Mouse (Mus musculus) layer of hippocampus, postnatal 36 days (tissue): ENCODE results near the gene Hist1h2ac. TPM values are rescaled to one million over a fixed set of nuclear protein-coding genes. Genes with fewer than 3 reads are reported as not detected.
A peak's percentile ranks its signal among the peaks of the same experiment; 100 is the strongest.
"Not testable (repeated sequence)": the region's sequence is repeated elsewhere in the genome, so short reads cannot be mapped to it uniquely, and the experiment has no call there.

ENCODE experiments used
- DNase-seq, 2 experiments: peaks; one replicate each; pipeline ENCODE4 v3.0.0; 2022
- total RNA-seq, 2 experiments: library from RNA; stranded (reverse); gene quantifications; 2 replicates each; pipeline ENCODE4 v1.2.3; 2021

Gene Hist1h2ac
- 1 to 10 TPM; 2.7 to 3.5 TPM for total RNA-seq

DNA sequence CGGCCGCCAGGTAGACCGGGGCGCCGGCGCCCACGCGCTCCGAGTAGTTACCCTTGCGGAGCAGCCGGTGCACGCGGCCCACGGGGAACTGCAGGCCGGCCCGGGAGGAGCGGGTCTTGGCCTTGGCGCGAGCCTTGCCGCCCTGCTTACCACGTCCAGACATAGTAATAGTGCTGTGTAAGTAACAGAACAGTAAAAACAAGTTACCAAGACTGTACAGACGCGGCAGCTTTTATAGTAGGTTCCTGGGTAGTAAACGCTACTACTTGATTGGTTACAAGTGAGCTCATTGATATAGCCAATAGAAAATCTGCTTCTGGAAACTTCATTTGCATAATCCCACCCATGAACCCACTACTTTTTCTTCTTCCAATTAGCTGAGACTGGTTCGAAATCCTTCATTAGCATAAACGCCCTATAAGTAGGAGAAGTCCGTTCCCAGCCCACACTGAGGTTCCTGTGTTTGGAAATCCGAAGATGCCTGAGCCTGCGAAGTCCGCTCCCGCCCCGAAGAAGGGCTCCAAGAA lies at the start of gene Hist1h2ac, which contains the start of gene Hist1h2bc:
Gene Hist1h2ac, minus strand, starts transcription at position 194 of the 527 bp plus-strand sequence.
Gene Hist1h2bc, plus strand, starts transcription at position 445 of the 527 bp plus-strand sequence.
- DNase-seq = peak; percentile 82 to 83

DNA sequence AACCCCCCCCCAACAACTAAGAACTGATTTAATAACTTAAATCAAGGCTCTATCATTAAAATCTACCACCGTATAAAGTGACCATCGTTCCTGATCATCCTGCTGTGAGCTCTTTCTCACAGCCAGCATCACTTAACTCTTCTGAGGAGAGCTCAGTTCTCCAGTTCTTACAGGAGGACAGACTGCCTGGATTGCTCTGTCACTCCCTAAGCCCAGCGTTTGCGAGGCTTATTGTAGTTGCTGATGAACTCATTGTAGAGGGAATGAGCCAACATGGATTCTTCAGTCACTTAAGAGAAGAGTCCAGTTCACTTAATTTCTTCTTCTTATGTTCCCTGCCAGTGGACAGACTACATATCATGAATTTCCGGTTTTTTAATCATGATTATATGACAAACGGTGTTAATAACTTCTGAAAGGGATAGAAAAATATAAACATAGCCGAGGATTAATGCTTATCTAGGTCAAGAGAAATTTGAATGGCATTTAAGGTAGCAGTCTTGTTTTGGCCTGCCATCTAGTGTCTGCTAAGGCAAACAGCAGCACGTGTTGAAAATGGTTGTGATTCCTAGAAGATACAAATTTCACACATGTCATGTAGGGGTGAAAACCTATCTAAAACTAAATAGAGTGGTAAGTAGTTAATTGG lies 48.5 kb upstream of the Hist1h2ac start:
- DNase-seq = no peak

DNA sequence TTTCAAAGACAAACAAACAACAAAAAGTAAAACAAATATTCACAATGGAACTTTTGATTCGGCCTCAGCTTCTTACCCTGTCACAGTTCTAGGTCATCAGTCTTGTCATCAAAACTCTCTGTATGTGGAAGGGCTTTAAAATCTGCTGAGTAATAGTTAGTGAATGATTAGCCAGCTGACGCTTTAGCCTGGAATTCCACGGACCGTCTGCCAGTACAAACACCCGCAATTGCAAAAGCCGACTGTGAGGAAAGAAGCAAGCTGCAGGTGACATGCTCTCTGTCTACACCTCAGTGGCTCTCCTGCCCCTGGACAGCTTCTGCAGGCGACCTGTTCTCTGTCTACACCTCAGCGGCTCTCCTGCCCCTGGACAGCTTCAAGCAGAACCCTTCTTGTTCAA lies 46.7 kb upstream of the Hist1h2ac start:
- DNase-seq = no peak

DNA sequence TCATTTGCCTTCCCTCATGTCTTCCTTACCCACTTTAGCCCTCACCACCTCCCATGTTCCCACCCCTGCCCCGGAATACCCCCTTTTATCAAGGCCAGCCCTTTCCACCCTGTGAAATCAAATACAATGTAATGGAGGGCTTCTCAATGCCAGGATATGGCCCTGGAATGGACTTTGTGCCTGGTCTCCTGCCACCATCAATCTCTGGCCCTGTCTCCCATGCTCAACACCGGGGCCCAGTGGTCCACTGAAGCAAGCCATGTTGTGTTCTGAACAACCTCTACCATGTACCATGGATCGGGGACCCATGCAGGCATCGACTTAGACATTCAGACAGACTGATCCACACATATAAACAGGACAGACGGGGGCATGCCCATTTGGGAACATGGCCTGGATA lies 46.0 kb upstream of the Hist1h2ac start:
- no peak for DNase-seq

DNA sequence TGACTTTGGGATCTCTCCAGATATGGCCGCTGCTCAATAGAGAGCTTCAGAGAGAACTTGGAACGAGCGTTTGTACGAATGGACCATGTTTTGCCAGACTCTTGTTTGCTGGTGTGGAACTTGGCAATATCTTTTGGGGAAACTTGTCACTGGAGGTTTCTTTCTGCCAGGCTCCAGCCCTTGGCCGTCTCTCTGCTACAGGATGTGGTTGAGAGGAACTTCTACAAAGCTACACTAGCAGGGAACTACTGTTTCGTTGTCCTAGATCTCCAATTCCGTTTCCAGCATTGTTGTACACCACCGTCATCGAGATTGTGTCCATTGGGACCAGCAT lies 45.4 kb upstream of the Hist1h2ac start:
- no peak for DNase-seq

DNA sequence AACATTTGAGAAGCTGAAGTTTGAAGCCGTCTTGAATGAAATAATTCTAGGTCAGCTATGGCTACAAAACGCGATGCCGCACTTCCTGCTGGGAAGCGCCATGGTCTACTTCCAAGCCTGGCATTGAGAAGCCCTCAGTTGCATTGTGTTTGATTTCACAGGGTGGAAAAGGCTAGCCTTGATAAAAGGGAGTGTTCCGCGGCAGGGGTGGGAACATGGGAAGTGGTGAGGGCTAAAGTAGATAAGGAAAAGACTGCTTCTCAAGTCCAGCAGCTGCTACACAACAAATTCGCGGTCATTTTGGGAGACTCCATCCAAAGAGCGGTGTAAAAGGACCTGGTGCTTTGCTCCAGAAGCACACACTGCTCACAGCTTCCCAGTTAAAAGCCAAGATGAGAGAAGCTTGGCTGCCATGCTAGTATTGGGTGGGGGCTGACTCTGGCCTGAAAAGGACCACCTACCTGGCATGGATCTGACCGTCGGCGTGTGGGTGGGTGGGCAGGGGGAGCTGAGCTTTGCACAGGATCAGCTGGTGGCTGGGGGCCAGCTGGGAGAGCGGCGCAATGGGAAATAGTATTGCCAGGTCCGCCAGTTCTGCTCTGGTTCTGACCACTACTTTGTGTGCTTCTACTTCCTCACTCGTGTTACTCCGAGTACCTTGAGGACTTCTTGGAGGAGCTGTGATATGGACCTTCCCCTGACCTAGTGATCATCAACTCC lies 44.9 kb upstream of the Hist1h2ac start:
- DNase-seq = no peak

DNA sequence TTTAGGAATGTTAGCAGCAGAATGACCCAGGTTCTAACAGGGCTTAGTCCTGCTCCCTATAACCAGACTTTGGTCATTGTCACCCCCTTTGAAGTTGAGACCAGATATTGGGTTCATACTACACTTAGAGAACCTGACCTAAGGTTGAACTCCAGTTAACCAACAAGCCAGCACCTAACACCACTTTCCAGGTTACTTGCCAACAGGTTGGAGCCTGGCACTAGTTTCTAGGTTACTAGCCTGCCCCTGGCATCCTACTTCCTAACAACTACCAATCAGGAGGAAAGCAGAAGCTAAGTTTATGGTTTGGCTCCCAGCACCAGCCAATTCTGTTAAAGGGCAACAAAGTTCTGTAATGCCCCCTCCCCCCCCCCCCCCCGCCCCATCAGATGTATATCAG lies 41.5 kb upstream of the Hist1h2ac start:
- DNase-seq = no peak

DNA sequence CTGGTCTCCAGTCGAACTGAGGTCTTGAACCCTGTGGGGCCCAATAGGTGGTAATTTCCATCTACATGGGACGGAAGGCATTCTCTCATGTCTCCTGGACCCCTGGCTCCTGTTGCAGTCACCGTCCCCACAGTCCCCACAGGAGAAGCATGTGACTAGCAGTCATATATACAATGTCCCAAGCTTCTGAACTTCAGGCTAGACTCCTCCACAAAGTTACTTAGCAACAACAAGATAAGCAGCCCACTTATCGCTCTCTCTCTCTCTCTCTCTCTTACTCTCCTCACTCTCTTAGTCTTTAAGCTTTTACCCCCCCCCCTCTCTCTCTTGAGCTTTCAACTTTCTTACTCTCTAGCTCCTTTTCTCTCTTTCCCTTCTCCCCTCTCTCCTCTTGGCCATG lies 40.5 kb upstream of the Hist1h2ac start:
- DNase-seq = no peak

DNA sequence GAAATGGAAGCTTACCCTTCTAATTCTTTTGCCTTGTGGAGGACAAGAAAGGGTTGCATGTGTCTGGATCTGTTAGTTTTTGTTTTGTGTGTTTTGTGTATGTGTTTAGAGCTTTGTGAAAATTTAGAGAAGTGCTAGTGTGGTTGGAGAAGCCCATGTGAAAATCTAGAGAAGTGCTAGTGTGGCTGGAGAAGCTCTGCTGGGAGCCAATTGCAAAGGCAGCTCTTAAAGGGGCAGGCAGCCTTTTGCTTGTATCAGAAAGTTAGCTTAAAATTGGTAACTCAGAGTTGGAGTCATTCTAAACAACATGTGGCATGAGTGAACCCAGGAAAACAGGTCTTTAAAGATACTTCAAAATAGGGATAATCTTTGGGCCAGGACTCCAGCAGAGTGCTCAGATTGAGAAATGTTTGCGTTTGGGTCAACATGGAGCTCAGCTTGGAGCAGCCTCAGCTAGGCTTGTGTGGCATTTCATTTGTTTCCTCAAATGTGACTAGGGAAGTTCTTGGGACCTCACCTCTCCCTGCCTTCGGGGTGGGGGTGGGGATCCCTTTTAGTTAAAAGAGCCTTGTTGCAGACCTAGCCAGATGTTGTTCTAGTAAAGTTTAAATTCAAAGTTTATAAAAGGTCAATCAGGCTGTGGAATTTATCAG lies 34.0 kb upstream of the Hist1h2ac start:
- not testable (repeated sequence) for DNase-seq

DNA sequence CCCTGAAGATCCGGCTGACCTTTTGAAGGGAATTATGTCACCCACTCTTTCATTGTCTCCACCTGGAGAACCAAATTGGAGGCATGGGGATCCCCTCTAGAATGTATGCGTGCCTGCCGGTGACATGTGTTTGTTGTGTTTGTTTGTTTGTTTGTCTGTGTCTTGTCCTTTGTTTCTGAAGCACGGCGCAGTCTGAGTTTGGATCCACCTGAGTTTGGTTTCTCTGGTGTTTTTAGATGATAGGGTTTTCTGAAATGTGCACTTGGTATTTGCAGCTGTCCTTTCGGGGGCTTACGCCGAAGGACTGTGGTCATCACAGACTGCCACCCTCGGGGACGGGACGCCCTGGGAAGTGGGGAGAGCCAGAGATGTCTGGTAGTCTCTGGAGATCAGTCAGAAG lies 33.4 kb upstream of the Hist1h2ac start:
- DNase-seq = no peak

DNA sequence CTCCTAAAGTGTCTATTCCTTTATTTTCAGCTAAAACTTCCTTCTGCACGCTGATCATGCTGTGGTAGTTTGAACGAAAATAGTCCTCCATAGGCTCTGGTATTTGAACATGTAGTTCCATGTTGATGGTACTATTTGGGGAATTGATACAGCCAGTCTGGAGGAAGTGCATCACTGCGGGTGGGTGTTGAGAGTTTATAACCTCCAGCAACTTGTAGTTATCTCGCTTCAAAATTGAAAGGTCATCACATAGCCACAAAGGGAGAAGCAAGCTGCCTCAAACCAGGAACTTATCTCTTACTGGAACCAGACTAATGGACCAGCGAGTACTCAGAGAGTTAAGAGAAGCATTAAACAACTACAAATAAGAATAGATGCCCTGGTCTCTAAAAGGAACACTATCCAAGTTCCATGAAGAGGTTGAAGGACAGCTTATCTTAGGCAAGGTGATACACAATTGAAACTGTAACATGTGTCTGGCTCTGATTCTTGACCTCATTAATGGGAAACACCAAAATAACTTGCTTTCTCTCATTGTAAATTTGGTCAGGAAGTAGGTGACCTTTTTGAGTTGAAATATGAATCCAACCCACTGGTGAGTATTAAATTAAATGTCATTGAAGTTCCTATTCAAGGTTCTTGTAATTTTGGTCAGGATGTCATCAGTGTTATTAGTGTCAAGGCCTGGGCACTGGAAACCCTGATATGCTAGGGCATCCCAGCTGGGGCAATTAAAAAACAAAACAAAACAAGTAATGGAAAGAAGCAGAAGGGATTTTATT lies 32.7 kb upstream of the Hist1h2ac start:
- no peak for DNase-seq

DNA sequence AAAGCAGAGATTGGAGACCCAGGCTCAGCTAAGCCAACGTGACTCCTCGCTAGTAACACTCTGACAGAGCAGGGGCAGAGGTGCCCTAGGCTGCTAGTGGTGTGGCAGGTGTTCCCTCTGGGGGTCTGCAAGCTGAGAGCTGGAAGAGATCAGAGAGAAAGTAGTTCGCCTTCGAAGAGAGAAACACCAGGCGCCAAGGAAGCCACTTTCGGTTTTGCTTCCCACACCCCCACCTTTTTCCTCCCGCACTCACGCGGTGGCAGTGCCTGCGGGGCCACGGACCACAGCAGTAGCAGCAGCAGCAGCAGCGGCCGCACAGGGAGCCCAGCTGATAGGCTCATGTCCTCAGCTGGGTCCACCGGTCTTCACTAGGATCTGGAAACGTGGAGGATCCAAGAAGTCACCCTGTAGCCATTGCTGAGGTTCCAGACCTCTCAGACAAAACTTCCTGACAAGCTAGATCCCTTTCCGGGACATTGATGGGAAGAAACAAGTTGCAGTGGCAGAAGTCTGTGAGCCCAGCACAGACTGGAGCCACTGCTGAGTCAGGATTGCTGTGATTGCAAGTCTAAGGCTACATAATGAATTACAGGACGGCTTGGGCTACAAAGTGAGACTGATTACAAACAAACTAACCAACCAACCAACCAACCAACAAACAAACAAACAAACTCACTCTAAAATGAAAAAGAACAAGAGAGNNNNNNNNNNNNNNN lies 26.8 kb upstream of the Hist1h2ac start, which contains the start of gene Hfe:
Gene Hfe, minus strand, starts transcription at position 481 of the 716 bp plus-strand sequence.
- no peak for DNase-seq

DNA sequence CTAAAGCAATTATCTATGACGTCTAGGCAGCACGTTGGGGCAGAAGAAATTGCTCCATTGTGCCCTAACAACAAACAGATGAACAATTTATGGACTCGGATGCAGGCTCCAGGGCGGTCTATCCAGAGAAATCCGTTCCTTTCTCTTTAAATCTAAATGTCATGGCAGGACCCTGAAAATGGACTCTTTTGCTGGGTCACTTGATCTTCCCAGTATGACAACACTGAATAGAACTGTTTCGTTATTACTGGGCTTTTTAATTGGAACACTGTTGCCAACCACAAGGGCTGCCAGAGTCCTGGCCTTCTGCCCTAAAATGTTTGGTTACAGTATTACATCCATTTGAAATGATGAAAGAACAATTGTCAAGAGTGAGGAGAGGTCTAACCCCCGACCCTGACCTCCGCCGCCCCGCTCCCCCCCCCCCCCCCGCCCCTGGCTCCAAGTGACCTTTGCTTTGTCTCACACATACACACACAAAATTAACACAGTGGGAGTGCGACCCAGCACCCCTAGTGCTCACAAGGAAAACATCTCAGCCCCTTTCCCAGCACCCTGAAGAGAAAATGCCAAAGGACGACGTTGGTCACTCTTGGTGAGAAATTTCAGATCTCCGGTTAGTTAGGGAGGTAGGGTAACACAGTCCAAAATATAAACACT lies 26.1 kb upstream of the Hist1h2ac start:
- no peak for DNase-seq

DNA sequence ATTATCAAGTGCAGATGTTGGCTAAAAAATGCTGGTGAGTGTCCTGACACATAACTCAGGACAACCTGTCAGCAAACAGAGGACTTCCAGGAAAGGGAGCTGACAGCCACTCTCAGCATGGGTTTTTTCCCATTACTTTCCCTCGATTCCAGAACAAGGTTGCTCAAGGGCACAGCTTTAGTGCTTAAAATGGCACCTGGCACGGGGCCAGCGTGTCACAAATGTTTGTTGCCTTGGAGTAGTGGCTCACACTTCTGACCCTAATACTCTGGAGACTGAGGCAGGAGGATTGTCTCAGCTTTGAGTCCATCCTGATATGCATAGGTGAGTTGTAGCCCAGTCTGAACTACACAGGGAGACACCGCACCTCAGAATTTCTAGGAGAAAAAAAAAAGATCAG lies 24.9 kb upstream of the Hist1h2ac start:
- no peak for DNase-seq

DNA sequence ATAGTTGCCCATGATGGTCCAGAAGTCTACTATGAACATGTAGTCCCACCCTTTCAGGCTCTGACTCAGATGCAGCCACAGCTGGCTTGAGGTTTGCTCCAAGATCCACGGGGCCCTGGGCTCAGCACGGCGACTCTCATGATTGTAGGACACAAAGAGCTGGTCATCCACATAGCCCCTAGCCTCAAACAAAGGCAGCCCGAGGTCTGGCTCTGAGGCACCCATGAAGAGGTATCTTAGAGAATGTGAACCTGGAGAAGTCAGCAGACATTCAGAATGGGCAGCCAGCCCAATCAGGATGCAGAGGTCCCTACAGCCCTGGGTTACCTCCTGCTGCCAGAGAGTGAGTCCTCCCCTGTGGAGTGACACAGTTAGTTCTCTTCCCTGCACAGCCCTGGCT lies 24.3 kb upstream of the Hist1h2ac start:
- DNase-seq = no peak

DNA sequence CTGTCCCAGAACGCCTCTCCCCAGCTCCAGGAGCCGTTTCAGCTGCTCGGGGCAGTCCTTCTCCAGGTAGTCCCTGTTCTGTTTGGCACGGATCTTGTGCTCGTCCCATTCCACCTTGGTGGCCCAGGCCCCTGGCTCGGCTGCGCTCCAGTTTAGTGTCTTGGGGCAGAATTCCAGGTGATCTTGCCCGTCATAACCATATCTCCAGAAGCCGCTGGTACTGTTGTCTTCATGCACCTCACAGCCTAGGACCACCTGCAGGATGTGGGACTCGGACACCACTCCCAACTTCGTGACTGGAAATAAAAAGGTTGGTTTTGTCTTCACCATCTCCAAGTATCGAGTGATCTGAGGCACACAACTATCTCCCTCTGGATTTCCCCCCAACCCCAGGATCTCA lies 23.0 kb upstream of the Hist1h2ac start:
- no peak for DNase-seq

DNA sequence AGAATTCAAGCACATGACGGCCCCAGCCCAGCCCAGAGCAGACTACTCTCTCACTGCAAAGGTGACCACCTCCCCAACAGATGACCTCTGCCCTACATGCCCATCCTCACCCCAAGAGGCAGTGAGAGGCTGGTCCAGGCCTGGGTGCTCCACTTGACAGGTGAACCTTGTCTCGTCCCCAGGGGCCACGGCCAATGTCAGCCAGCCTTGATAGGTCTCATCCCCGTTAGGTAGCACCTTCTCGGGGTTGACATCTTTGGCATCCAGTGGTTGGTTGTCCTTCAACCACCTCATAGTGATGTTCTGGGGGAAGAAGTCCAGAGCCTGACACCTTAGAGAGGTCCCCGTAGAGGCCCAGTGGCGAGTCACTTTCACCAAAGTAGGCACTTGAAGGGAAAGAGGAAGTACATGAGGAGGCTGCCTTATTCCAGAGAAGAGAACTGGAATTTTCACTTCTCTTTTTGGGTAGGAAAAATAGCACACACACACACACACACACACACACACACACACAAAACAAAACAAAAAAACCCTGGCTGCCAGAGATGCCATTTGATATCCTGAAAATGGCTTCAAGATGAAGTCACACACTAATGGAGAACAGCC lies 22.1 kb upstream of the Hist1h2ac start:
- no peak for DNase-seq

DNA sequence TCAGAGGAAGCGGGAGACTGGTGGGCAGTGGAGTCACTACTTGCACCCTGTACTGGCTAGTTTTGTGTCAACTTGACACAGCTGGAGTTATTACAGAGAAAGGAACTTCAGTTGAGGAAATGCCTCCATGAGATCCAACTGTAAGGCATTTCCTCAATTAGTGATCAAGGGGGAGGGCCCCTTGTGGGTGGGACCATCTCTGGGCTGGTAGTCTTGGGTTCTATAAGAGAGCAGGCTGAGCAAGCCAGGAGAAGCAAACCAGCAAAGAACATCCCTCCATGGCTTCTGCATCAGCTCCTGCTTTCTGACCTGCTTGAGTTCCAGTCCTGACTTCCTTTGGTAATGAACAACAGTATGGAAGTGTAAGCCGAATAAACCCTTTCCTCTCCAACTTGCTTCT lies 19.1 kb upstream of the Hist1h2ac start:
- not testable (repeated sequence) for DNase-seq

DNA sequence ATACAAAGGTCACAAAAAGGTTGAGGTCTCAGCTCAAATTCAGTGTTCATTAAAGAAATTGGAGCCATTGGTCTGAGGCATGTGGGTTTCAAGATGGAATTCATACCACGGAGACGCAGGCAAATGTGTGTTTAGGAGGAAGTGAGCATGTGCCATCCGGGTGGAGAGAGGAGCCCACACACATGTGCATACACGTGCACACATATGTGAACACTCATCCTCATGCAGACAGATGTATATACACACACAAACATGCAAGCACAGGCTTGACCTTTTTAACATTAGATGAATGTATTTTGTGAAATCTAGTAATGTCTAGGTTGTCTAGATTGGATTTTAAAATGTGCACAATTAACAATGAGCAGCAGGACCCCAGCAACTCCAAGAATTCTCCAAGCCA lies 18.5 kb upstream of the Hist1h2ac start:
- DNase-seq = no peak

DNA sequence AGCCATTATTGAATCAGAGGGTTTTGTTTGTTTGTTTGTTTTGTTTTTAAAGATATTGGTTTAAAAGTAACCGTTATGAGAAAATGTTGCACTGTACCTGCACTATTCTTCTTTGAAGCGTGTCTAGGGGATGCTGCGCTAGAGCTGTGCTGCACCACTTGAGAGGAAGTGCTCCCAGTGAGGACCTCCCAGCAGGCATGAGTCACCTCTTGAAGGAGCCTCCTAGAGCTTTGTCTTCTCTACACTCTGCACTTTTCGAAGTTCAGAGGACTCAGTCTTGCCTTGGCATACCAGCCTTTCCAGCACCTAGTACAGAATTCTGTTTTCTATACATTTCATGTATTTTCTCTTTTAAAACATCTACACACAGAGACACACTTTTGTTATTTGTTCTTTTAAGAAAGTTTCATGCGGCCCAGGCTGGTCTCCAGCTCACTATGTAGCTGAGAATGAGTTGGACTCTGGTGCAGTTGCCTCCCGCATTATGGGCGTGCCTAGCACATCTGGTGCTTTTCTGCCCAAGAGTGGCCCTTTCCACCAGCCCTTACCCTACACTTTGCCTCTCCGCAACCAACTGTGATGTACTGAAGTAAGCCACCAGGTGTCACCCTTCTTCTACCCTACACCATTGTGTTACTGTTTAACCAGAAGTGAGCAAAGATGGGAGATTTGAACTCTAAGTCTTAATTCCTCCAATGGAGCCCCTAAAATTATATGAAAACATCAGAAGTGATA lies 17.2 kb upstream of the Hist1h2ac start:
- DNase-seq = peak; percentile 58 to 68
